Mouse (Mus musculus) kidney, postnatal 0 days (tissue): ENCODE results near the gene Fgfrl1. TPM values are rescaled to one million over a fixed set of nuclear protein-coding genes. Genes with fewer than 3 reads are reported as not detected.

Source experiments
- ATAC-seq: fragments of 200-750 bp; cut with Nextera tagmentation; replicated peaks from 2 replicates; pipeline ENCODE4 v1.8.0; 2017; ENCODE audit warnings: low read depth, moderate number of reproducible peaks, moderate TSS enrichment, moderate library complexity; ENCODE audit not compliant: low FRiP score
- DNase-seq: peaks from one replicate; pipeline ENCODE4 v3.0.0-alpha.2; 2016; ENCODE audit warnings: low spot score
- H3K27ac ChIP-seq: fragments of 300-500 bp; sonication (generic); 2 replicates; pipeline ENCODE4 v1.5.1; 2014; ENCODE audit warnings: mild to moderate bottlenecking
- H3K27me3 ChIP-seq: fragments of 300-500 bp; sonication (generic); 2 replicates; pipeline ENCODE4 v1.6.1; 2014; ENCODE audit warnings: low read length, mixed read lengths; ENCODE audit not compliant: insufficient read depth
- H3K36me3 ChIP-seq: fragments of 300-500 bp; sonication (generic); 2 replicates; pipeline ENCODE4 v1.6.1; 2014; ENCODE audit warnings: low read length, mixed read lengths; ENCODE audit not compliant: insufficient read depth
- H3K4me1 ChIP-seq: fragments of 300-500 bp; sonication (generic); replicated peaks from 2 replicates; pipeline ENCODE4 v1.6.1; 2014; ENCODE audit warnings: antibody characterized with exemption, low read length, mixed read lengths; ENCODE audit not compliant: insufficient read depth
- H3K4me2 ChIP-seq: fragments of 300-500 bp; sonication (generic); 2 replicates; pipeline ENCODE4 v1.6.1; 2014; ENCODE audit warnings: mild to moderate bottlenecking, low read length, moderate library complexity, mixed read lengths
- H3K4me3 ChIP-seq: fragments of 300-500 bp; sonication (generic); replicated peaks from 2 replicates; pipeline ENCODE4 v1.5.1; 2014; ENCODE audit warnings: low read depth, low read length
- H3K9ac ChIP-seq: fragments of 300-500 bp; sonication (generic); 2 replicates; pipeline ENCODE4 v1.6.1; 2014; ENCODE audit warnings: low read depth, low read length
- H3K9me3 ChIP-seq: fragments of 300-500 bp; sonication (generic); replicated peaks from 2 replicates; pipeline ENCODE4 v1.6.1; 2016; ENCODE audit warnings: low read length, inconsistent platforms, mixed read lengths
- CTCF ChIP-seq: IDR thresholded peaks from 2 replicates; pipeline ENCODE4 v1.5.1; 2016; ENCODE audit warnings: antibody characterized with exemption, low read depth, mild to moderate bottlenecking, moderate library complexity
- WGBS: fragments of 180-500 bp; shearing (Covaris S2); extraction: QIAGEN DNeasy Blood & Tissue Kit; methylation state at CpG from one replicate; pipeline ENCODE4 v1.1.7; 2014; 5-methylcytosine and 5-hydroxymethylcytosine counted together
- polyA plus RNA-seq: library from polyadenylated mRNA; unstranded; fragments of >200 nt; fragmentation: Nextera tagmentation; extraction: Ambion mirVana; gene quantifications from 2 replicates; pipeline ENCODE4 v1.2.1, GENCODE M21; 2015

Fgfrl1 gene
- polyA plus RNA-seq, 1 experiment from 2014 or later, result 25.1 TPM

DNA sequence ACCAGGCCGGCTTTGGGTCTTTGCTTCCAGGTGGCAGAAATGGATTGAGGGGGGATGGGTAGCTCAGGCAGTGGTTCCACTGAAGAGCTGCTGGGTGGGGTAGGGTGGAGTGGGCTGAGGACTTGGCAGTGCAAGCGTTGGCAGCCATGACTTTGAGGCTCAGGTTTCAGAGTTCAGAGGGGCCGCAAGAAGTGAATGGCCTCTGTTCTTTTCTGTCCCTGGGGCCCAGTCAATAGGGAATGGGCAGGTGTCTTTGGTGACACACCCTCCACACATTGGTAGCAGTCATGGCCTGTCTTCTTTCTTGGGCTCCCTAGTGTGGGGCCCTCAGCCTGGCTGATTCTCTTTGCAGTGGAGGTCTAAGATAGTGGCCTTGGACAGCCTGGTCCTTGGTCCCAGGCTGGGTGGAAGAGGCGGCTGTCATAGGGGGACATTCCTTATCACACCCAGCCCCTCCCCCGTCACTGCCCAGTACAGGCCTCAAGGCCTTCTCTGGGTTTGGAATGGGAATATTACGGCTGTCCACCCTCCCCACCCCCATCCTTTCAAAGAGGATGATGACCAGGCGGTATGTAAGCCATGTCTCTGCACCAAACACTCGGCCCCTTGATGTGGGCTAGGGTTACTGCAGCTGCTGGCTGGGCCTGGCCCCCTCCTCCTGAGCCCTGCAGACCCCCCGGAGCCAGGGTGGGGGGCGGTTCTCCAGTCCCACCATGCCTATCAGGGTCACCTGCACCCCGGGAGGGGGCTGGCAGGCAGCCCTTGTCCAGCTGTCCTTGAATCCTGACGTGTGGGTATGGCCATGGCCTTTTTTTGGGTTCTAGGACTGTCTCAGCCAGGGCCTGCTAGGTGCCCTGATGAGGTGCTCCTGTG lies 11.8 kb downstream of the Fgfrl1 start:
- no peak for TF ChIP-seq CTCF
- H3K4me3 ChIP-seq, result no peak overlapping the region
- no peak overlapping the region for H3K4me2 ChIP-seq
- ATAC-seq (no peak), DNase-seq (no peak)
- H3K36me3 ChIP-seq, result 0 out of 2 replicates have a peak, but pooled peaks cover 16% of the 10 kb centered on the region
- H3K9ac ChIP-seq, result no peak overlapping the region
- no peak overlapping the region for H3K27ac ChIP-seq
- no peaks in the 10 kb centered on the region for H3K9me3 ChIP-seq
- 59% methylated on average over 12 of the region's 12 CpGs for WGBS
- H3K4me1 ChIP-seq, result peaks cover 16% of the 10 kb centered on the region
- H3K27me3 ChIP-seq, result no peaks in the 10 kb centered on the region

GRCm38 (mm10) chr5:108707758-108708157 lies 15.6 kb downstream of the Fgfrl1 start:
- H3K27ac ChIP-seq, result no peak overlapping the region
- DNase-seq (no peak), ATAC-seq (no peak)
- no peak overlapping the region for H3K4me3 ChIP-seq
- WGBS, result 79% methylated on average over 2 of the region's 2 CpGs
- 0 out of 2 replicates have a peak, but pooled peaks cover 12% of the 10 kb centered on the region for H3K36me3 ChIP-seq
- no peaks in the 10 kb centered on the region for H3K27me3 ChIP-seq
- no peak for TF ChIP-seq CTCF
- no peak overlapping the region for H3K9ac ChIP-seq
- H3K9me3 ChIP-seq, result no peaks in the 10 kb centered on the region
- H3K4me2 ChIP-seq, result no peak overlapping the region
- no peaks in the 10 kb centered on the region for H3K4me1 ChIP-seq

DNA sequence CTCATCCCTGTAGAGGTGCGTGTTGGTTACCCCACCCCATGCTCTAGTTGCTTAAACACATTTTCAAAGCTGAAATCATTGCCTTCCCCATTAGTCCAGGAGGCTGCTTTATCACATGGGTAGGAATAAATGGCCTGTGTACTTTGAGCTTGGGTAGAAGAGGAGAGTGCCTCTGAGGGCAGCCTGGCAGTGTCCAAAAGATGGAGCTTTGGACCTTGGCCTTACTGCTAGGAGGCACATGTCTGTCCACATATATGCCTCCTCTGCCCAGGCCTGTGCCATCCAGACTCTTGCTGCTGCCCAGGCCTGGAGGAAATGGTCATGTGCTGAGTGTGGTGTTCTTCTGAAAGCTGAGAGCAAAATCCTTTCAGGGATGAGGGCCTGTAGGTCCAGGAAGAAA lies 16.2 kb downstream of the Fgfrl1 start:
- Histone ChIP-seq H3K27ac (no peak overlapping the region), H3K9ac (no peak overlapping the region), H3K4me2 (no peak overlapping the region), H3K36me3 (0 out of 2 replicates have a peak, but pooled peaks cover 12% of the 10 kb centered on the region), H3K4me1 (no peaks in the 10 kb centered on the region), H3K4me3 (no peak overlapping the region), H3K27me3 (no peaks in the 10 kb centered on the region), H3K9me3 (no peaks in the 10 kb centered on the region)
- DNase-seq (no peak), ATAC-seq (peak; percentile 88)
- TF ChIP-seq CTCF, result no peak
- WGBS, result 96% methylated on average over 1 of the region's 1 CpGs

DNA sequence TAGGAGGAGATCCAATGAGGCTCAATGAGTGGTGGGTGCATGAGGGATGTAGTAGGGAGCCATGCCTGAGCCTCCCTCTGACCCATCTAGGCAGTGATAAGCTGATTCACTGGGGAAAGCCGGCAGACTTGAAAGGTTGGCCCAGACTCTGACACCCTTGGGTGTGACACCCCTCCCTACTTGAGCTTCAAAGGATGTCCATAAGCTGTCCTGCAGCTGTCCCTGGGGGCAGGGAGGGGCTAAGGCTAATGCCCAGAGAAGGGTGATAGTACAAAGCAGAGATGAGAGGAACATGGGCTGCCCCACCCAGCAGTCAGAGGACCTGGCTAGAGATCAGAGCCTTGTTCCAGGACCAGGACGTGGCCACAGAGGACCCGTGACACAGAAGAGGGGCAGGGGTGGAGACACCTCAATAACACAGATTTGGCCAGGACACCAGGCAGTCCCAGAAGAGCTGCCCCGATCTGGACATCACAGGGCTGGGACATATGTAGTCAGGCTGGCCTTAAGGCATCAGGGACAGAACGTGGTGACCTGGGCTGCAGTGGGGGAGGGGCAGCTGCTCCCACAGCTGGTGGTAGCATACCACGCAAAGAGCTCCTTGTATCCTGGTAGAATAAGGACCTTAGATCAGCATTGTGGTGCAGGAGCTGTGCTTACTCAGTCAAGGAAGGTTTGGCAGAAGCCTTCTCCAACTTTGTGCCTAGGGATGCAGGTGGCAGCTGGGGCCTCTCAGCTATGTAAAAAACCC lies 17.0 kb downstream of the Fgfrl1 start:
- no peak for TF ChIP-seq CTCF
- H3K9ac ChIP-seq, result no peak overlapping the region
- H3K9me3 ChIP-seq, result no peaks in the 10 kb centered on the region
- H3K27ac ChIP-seq, result no peak overlapping the region
- H3K4me2 ChIP-seq, result no peak overlapping the region
- ATAC-seq (no peak), DNase-seq (no peak)
- no peaks in the 10 kb centered on the region for H3K27me3 ChIP-seq
- H3K36me3 ChIP-seq, result 0 out of 2 replicates have a peak, but pooled peaks cover 12% of the 10 kb centered on the region
- no peak overlapping the region for H3K4me3 ChIP-seq
- no peaks in the 10 kb centered on the region for H3K4me1 ChIP-seq
- WGBS, result 47% methylated on average over 6 of the region's 6 CpGs

GRCm38 (mm10) chr5:108711968-108712367 lies 19.8 kb downstream of the Fgfrl1 start:
- 69% methylated on average over 5 of the region's 6 CpGs for WGBS
- no peak overlapping the region for H3K9ac ChIP-seq

GRCm38 (mm10) chr5:108713096-108713495 lies 20.9 kb downstream of the Fgfrl1 start:
- ATAC-seq, result no peak
- Histone ChIP-seq H3K27ac (no peak overlapping the region), H3K9me3 (no peaks in the 10 kb centered on the region), H3K9ac (no peak overlapping the region), H3K36me3 (no peaks in the 10 kb centered on the region), H3K4me3 (no peak overlapping the region), H3K4me2 (no peak overlapping the region), H3K4me1 (no peaks in the 10 kb centered on the region), H3K27me3 (no peaks in the 10 kb centered on the region)
- TF ChIP-seq CTCF, result no peak
- WGBS, result 90% methylated on average over 2 of the region's 2 CpGs
- no peak for DNase-seq

More at GRCm38 (mm10) chr5:108711968-108712367, 19.8 kb downstream of the Fgfrl1 start:
- no peaks in the 10 kb centered on the region for H3K36me3 ChIP-seq
- no peaks in the 10 kb centered on the region for H3K4me1 ChIP-seq
- no peak overlapping the region for H3K27ac ChIP-seq
- TF ChIP-seq CTCF, result no peak
- DNase-seq (no peak), ATAC-seq (no peak)
- no peak overlapping the region for H3K4me3 ChIP-seq
- H3K9me3 ChIP-seq, result no peaks in the 10 kb centered on the region
- no peaks in the 10 kb centered on the region for H3K27me3 ChIP-seq
- no peak overlapping the region for H3K4me2 ChIP-seq
